Mouse (Mus musculus) common myeloid progenitor, adult 5-6 weeks (primary cell): ENCODE data around the gene Poln. TPM values are rescaled to one million over a fixed set of nuclear protein-coding genes. Genes with fewer than 3 reads are reported as not detected.

Experiments
- ATAC-seq: replicated peaks from 2 replicates; pipeline ENCODE4 v1.8.0; 2016; ENCODE audit warnings: low read depth, mild to moderate bottlenecking, moderate TSS enrichment, inconsistent platforms; ENCODE audit not compliant: poor library complexity, severe bottlenecking
- total RNA-seq: library from RNA; stranded (forward); fragments of 200-1000, 187-1606 nt; gene quantifications from 2 replicates; pipeline ENCODE4 v1.2.3, GENCODE M21; 2017

Poln gene
- total RNA-seq, 1 experiment from 2014 or later, result 3.1 TPM

DNA sequence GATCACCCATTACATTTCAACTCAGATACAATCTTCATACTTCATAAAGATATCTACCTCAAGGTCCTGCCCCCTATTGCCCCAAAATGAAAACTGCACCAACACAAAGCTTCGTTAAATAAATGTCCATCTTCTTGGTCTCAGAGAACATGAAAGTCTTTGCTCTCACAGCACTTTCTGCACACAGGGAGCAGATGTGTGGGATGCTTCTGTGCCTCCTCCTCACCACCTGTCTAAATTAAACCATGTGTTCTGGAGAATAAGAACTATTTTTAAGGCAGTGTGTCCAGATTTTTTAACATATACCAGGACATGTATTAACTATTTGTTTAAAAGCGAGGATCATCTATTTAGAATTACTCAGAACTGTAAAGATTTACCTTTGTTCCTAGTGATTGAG is 36.5 kb downstream of the Poln start:
- no peak for ATAC-seq

DNA sequence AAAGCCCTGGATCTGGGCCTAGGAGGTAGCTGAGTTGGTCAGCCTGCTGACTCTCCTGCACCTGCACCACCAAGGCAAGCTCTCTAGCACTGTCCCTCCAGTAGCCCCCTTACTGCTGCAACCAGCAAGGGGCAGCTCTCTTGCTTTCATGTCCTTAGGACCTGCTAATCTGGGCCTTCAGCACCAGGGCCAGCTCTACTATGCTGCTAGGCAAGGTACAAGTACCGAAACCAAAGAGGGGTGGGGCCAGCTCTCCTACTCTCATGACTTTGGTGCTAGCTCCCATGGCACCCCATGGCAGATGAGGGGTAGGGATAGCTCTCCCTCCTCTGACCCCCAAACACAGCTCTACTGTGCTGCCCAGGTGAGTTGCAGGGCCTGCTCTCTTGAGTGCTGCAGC is 45.1 kb downstream of the Poln start:
- ATAC-seq, result no peak

DNA sequence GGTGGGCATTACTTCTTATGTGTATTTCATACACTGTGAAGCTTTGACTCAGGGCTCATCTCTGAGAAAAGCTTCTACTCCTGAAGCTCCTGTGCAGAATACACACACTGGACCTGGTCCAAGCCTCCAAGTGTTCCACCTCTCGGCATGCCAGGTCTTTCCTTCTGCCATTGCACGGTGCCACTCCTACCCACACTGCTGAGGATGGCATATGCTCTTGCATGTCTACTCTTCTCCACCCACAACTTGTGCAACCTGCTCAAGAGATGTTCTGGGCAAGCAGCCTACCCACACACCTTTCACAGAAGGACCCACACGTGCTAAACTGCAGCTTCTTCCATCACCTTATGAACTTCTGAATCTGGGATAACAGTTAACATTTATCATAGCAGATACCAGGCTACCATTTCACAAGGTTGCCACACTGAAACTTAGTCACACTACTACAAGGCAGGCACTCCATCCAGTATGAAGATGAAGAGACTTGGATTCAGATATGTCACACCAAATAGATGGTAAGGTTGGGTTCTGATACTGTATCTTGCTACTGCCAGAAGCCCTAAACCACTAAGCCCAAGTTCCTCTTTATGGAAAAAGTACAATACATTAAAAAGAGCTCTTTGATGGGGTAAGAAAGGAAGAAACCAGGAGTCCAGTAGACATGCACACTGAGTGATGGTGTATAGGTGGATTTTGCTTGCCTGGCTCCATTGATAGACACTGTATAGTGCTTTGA is 50.0 kb downstream of the Poln start:
- peak; percentile 50; the same call in 1 of the 2 replicates for ATAC-seq

DNA sequence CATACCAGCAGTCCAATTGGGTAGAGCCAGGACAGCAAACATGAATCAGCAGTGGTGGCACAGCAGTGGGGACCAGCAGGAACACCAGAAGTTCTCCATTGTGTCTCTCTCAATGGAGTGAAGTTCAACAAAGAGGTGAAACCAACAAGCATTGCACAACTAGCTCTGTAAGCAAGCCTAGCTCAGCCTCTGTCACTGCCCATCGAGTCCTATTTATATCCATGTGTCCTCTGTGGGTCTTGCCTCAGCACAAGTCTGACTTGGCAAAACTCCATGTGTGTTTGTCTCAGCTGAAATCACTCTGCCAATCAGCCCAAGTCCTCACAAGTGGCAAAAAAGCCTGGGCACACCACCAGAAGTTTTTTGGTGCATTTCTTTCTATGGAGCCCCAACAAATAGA is 63.6 kb downstream of the Poln start:
- no peak for ATAC-seq

DNA sequence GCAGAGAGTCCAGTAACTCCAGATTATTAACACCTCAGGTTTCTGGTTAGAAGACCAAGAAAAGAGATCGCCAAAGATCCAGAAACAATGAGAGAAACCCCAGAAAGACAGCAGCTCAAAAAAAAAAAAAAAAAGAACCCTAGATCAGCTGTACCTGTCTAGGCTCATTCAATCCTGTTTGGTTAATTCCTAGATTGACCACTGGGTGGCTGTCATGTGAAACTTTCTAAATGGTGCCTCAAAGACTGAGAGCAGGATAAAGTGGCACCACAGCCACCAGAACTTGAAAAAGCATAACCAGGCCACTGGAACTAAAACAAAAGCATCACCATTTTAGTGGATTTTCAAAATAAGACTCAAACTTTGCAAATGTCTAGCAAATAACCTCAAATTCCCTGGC is 71.9 kb downstream of the Poln start:
- peak; percentile 66; the same call in 1 of the 2 replicates for ATAC-seq

DNA sequence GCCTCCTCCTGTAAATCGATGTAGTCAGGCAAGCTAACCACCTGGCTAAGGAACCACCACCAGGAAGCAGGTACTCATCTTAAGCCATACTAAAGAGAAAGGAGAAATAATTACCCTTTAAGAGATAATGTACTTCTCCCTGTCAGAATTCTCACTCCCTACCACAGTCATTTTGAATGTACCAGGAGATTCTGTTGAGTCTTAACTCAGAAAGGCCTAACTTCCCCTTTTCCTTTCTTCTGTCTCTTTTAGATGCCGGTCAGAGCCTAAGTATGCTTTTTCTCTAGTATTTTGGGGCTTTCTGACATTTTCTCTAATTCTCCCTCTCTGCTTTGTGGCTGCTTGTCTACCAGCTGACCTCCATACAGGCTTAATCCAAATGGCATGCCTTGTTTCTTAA is 76.2 kb downstream of the Poln start:
- no peak for ATAC-seq

DNA sequence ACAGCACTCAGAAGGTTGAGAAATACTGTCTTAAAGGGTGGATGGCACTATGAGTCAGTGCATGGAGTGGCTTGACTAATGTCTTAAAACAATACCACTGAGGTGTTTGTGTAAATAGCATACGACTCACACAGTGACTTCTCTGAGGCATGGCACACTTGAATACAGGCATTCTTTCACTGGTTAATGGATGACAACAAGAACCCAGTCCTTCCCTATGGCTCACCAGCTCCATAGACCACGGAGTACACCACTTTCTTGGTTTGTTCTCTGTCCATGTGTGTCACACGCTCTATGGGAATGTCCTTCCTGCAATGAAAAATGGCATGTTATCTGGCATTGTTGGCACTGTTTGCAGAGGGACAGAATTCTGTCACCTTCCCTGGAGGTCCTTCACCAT is 136.7 kb downstream of the Poln start:
- no peak for ATAC-seq

DNA sequence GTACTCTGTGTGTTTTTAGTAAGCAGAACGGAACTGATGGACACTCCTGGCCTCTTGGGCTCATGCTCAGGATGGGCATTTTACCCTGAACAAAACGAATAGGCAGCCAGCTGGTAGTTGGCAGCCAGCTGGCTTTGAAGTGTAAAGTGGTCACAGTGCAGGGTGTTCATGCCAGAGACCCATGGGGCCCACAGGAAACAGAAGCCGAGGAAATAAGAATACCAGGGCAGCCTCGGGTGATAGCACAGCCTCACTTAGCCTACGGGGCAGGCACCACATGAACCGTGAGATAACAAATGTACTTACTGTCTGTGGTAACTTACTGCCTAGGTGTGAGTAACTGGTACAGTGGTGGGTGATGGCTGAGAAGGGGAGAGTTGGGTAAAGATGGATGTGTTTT is 138.2 kb downstream of the Poln start:
- peak; percentile 54; the same call in 1 of the 2 replicates for ATAC-seq

DNA sequence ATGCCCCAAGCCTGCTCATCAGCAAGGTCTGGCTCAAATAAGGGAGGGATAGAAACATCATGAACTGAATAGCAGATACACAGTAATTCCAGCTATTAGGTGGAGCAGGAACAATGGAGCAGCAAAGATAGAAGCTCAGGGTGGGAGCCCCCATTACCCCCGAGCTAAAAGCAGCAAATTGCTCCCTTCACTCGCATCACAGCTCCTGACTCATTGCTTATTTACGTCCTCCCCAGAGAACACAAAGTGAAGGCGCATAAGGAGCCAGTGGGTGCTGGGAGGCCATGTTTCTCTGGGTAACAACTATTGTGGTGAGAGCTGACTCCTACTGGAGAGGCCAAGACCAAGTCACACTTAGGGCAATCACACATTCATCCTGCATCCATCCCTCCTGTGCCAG is 139.1 kb downstream of the Poln start:
- ATAC-seq, result no peak

DNA sequence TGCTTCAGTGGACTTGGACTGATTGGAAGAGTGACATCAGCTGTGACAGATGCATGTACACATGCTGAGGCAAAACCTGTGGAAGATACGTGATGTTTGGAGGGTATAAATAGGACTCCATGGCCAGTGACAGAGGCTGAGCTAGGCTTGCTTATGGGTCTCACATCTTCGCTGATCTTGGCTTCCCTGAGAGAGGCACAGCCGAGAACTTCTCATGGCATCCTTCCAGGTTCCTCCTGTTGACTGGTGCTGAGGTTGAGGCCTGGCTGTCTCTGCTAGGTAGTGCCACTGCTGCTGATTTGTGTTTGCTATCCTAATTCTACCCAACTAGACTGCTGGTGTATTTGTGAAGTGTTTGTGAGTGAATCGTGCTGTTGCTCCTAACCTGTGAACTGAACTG is 150.3 kb downstream of the Poln start:
- ATAC-seq, result no peak

DNA sequence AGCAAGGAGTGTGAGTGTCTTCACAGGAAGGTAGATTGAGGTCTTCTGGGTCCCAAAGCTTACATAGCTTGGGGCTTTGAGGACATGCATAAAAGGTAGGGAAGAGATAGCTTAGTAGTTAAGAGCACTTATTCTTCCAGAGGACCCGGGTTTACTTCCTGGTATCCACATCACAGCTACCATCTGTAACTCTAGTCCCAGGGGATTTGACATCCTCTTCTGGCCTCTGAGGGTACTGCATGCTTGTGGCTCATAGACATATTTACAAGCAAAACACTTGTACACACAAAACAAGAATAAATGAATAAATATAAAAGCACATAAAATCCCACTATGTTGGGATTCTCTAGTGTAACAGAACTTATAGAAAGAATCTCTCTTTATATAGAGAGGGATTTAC is 154.6 kb downstream of the Poln start:
- no peak for ATAC-seq

DNA sequence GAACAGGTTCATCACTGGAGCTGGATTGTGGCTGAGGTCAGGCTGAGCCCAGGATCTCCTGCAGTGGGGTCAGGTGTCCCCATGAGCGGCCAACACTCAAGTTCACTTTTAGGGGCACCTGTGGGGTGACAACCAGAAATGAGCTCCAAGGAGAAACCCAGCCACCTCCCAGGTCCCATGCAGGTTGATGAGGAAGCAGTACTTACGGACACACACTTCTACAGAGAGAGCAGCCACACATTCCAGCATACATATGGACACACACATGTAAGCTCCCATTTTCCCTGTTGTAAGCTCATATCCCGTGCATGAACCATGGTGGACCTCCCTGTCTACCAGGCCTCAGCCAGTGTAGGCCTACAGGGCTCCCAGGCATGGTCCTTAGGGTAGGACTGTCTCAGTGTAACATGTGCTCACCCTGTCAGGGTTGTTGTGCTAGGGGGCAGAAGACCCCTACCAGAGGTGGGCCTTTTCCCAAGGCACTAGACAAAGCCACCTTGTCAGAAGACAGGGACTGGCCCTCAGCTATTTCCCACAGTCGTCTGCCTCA is 161.8 kb downstream of the Poln start:
- ATAC-seq, result no peak

DNA sequence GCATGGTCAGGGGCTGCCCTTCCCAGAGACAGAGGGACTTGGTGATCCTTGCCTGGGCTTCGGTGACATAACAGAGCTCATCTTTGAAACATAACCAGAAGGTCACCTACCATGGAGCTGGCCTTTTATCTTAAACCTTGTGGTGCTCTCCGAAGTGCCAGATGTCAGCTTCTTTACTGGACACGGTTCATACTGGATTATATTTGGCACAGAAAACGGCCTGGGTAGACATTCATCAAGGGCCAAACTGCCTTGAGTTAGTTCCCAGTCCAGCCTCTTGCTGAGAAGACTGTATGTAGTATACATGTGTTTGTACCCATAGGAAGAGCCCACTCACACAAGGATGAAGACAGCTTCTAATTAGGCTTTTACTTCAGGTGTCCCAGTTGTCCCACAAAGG is 162.4 kb downstream of the Poln start:
- no peak for ATAC-seq

DNA sequence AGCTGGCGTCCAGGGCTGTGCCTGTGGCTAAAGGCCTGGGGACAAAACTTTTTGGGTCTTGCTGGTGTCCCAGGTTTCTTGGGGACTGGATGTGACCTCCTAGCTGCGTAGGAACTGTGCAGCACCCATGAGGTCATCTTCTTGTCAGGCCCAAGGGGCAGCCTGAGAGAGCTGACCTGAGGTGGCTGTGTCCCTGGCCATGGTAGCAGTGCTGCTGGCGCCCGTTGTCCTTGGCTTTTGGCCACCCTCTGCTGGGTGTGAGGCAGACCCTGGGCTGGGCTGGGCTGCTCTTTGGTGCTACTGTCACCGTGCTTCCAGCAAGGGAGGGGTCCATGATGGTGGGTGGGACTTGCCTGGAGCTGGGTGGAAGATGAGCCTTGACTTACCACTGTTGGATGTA is 164.6 kb downstream of the Poln start:
- no peak for ATAC-seq

DNA sequence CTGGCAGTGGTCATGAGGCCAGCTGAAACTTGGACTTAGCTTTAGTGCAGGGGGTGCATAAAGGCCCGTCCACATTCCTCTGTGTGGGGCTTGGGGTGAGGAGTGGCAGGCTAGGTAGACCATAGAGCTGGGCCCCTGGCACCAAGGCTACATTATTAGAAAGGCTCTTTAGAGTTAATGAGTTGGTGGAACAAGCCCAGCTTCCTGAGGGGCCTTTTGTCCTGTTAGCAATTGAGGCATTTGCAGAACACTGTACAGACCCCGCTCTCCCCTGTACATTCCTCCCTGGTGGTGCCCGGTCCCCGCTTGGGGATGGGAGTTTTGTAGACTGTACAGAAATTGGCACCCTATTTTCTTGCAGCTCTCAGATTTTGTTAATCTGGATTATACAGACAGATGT is 166.6 kb downstream of the Poln start:
- no peak for ATAC-seq

DNA sequence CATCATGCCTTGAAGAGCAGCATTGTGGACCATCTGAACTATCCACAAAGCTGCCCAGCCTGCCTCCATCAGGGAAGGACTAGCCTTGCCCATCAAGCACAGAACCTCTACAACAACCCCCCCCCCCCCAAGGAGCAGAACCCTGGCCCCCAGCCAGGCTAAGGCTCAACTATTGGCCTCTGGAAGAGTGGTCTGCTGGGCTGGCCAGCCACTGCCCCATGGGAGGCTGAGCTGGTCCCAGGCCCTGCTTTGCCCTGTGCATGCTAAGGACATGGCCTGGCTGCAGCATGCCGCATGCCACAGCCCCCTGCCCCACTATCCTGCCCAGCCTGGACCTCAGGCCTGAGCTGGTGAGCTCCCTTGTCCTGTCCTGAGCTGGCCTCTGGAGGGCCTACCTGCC is 167.8 kb downstream of the Poln start:
- ATAC-seq, result no peak

DNA sequence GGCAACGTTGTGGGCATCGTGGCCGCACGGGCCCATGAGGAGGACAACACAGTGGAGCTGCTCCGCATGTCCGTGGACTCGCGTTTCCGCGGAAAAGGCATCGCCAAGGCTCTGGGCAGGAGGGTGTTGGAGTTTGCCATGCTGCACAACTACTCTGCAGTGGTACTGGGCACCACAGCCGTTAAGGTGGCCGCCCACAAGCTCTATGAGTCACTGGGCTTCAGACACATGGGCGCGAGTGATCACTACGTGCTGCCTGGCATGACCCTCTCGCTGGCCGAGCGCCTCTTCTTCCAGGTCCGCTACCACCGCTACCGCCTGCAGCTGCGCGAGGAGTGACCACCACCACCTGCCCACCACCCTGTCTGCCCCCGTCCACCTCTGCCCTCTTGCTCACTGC is 168.4 kb downstream of the Poln start:
- no peak for ATAC-seq

DNA sequence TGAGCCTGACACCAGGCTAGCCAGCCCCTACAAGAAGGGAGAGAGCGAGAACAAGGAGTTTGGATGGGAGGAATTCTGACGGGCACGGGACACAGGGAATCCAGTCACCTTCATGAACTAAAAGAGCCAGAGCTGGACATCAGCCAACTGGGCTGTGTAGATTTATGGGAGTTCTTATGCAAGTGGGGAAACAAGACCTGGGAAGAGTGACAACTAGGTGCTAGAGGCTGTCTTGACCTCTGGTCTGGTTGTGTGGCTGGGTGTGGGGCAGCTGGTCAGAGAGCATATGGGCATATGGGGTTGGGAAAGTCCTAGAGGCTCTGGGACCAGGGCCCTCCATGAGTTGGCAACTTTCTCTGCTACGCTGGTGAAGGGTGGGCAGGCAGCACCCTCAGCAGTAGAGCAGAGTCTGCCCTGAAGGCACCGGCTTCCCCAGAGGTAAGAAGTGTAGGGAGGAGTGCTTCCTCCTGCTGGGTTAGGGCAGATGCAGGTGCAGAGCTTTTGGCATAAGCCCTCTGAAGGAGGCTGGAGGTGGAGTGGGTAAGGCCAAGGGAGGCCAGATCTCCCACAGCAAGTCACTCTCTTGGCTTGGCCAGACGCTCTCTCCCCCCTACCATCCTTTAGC is 169.7 kb downstream of the Poln start:
- no peak for ATAC-seq

DNA sequence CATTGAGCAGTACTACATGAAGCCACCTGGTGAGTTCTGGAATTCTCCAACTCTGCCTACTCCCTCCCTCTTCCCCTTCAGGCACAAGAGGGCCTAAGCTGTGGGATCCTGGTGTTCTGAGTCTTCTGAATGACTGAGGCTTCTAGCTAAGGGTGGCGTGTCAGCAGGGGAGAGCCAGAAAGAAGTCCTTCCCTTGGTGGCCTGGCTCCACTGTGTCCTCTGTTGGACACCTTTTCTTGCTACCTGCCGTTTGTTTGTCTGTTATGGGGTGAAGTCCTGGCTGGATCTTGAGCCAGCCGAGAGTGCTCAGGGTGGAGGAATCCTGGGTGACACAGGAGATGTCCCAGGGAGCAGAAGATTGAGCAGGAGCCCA is 170.8 kb downstream of the Poln start:
- no peak for ATAC-seq

DNA sequence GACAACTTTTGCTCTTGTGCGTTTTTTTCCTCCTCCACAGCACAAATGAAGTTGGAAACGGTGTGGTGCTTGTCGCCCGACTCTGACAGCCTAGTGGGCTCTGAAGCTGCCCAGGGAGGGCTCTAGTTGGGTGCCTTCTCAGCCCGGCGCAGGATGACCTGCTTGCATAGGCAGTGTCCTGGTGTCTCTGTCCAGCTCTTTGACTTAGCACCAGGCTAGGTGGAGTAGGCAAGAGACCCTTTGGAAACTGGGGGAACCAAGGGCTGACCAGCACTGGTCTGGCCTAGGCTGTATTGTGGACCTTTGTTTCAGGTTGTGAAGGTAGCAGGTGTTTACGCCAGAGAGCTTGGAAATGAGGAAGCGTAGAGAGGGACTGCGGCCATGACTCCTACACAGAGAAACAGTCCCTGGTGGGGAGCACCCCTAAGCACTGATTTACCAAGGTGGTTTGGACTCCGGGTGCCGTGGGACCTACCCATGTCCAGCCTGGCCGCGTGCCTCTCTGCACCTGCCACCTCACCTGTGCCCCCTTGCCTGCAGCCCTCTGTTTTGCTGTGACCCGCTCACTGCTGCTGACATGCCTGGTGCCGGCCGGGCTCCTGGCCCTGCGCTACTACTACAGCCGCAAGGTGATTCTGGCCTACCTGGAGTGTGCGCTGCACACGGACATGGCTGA is 171.3 kb downstream of the Poln start:
- ATAC-seq, result no peak

DNA sequence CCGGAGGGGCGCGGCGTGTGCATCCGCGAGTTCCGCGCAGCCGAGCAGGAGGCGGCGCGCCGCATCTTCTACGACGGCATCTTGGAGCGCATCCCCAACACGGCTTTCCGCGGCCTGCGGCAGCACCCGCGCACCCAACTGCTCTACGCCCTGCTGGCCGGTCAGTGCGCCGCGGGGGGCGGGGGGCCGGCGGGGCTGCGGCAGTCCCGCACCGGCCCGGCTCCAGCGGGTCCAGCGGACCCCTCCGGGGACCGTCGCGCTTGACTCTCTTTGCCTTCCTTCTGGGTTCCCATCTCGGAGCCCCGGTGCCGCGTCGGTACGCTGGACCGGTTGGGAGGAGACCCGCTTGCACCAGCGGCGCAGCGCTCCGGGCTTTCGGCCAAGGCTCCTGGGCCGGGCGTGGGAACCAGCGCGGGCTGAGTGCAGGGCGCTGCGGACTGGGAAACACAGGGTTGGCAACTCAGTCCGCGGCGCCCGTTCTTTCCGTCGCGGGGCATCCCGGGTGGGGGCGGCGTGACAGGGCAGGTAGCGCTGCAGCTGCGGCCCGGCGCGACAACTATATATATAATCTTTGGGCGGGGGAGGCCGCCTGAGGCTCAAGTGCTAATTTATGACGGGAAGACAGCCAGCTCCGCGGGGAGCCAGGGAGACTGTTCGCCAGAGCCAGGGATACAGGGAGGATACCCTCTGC is 172.1 kb downstream of the Poln start:
- no peak for ATAC-seq
